Mouse (Mus musculus) spleen, postnatal 36 days (tissue): Measurements from ENCODE around the gene Tmprss4.

Experiments
- DNase-seq, 2 experiments: peaks; one replicate each; pipeline ENCODE4 v3.0.0; 2022; ENCODE audit warnings: low spot score in 2 of 2, mixed read lengths in 1 of 2

Gene Tmprss4

GRCm38 (mm10) chr9:45138191-45139032, 65.5 kb downstream of the Tmprss4 start, which contains the start of gene Scn4b:
Scn4b (plus strand) TSS chr9:45138395.
- DNase-seq = peak; percentile 36 to 45

GRCm38 (mm10) chr9:45136442-45137169, 67.3 kb downstream of the Tmprss4 start:
- no peak for DNase-seq

- peak; percentile 74 to 75 for DNase-seq
These were observed 70.2 kb downstream of the Tmprss4 start for GRCm38 (mm10) chr9:45133484-45134310.

- no peak for DNase-seq
These were observed 73.8 kb downstream of the Tmprss4 start for GRCm38 (mm10) chr9:45130119-45130518.

GRCm38 (mm10) chr9:45126941-45127340, 77.0 kb downstream of the Tmprss4 start:
- peak; percentile 43 to 49 for DNase-seq

GRCm38 (mm10) chr9:45125211-45125610, 78.7 kb downstream of the Tmprss4 start:
- no peak for DNase-seq
